Mouse (Mus musculus) embryo, embryonic 11.5 days (tissue): ENCODE measurements around the gene Ran.
"Not testable (repeated sequence)": the region's sequence is repeated elsewhere in the genome, so short reads cannot be mapped to it uniquely, and the experiment has no call there.

Experiments used
- DNase-seq: peaks from one replicate; pipeline ENCODE4 v3.0.0-alpha.2; 2012; ENCODE audit warnings: low read depth, low spot score

Gene Ran

GRCm38 (mm10) chr5:129019497-129020299, at the start of gene Ran:
TSS of gene Ran (plus strand) at chr5:129020069.
- DNase-seq = peak; percentile 93

- DNase-seq = no peak
Observed at GRCm38 (mm10) chr5:128970878-128971277, 49.0 kb upstream of the Ran start.

GRCm38 (mm10) chr5:128971298-128971697, 48.6 kb upstream of the Ran start:
- no peak for DNase-seq

- DNase-seq = no peak
Observed at GRCm38 (mm10) chr5:128976266-128976665, 43.6 kb upstream of the Ran start.

GRCm38 (mm10) chr5:128977466-128977865, 42.4 kb upstream of the Ran start:
- not testable (repeated sequence) for DNase-seq

- no peak for DNase-seq
Observed at GRCm38 (mm10) chr5:128978957-128979356, 40.9 kb upstream of the Ran start.

- no peak for DNase-seq
Observed at GRCm38 (mm10) chr5:128980857-128981256, 39.0 kb upstream of the Ran start.

GRCm38 (mm10) chr5:128981607-128982006, 38.3 kb upstream of the Ran start:
- DNase-seq = peak; percentile 50

GRCm38 (mm10) chr5:128984536-128984935, 35.3 kb upstream of the Ran start:
- no peak for DNase-seq

GRCm38 (mm10) chr5:128985946-128986345, 33.9 kb upstream of the Ran start:
- no peak for DNase-seq

- DNase-seq = no peak
Observed at GRCm38 (mm10) chr5:128987141-128987954, 32.5 kb upstream of the Ran start.

- DNase-seq = no peak
Observed at GRCm38 (mm10) chr5:129000706-129001468, 19.0 kb upstream of the Ran start.

- DNase-seq = no peak
Observed at GRCm38 (mm10) chr5:129002571-129003011, 17.3 kb upstream of the Ran start.

- DNase-seq = no peak
Observed at GRCm38 (mm10) chr5:129005416-129005815, 14.5 kb upstream of the Ran start.

GRCm38 (mm10) chr5:129006031-129006788, 13.7 kb upstream of the Ran start:
- DNase-seq = no peak

GRCm38 (mm10) chr5:129007105-129007957, 12.5 kb upstream of the Ran start:
- no peak for DNase-seq

GRCm38 (mm10) chr5:129008008-129008407, 11.9 kb upstream of the Ran start:
- no peak for DNase-seq

GRCm38 (mm10) chr5:129008412-129008826, 11.4 kb upstream of the Ran start, which contains the start of gene Stx2:
TSS of gene Stx2 (minus strand) at chr5:129008574.
- DNase-seq = peak; percentile 88

- DNase-seq = no peak
Observed at GRCm38 (mm10) chr5:129009577-129009976, 10.3 kb upstream of the Ran start.

- no peak for DNase-seq
Observed at GRCm38 (mm10) chr5:129010937-129011336, 8.9 kb upstream of the Ran start.
